Mouse (Mus musculus): ENCODE results near the gene Gm20547. TPM values are rescaled to one million over a fixed set of nuclear protein-coding genes. Genes with fewer than 3 reads are reported as not detected.

Gene Gm20547
- polyA plus RNA-seq (2011; ENCODE audit: insufficient read length, low read depth, missing spikeins): 0.58 TPM in 1 of 2 replicates, not detected in the other

- Histone ChIP-seq H3K4me3 (ENCODE audit: insufficient read depth, low read length) (no peak within 1 kb of the TSS), H3K27ac (ENCODE audit: insufficient read depth, low read length) (no peak within 1 kb of the TSS), H3K4me1 (ENCODE audit: control insufficient read depth, insufficient read depth, low read length) (peaks cover 17% of the 10 kb centered on the region)
- no peak for TF ChIP-seq POLR2A (IDR thresholded peaks at IDR 0.05; ENCODE audit: low read depth, low read length)
- no peak for TF ChIP-seq CTCF (IDR thresholded peaks at IDR 0.05; ENCODE audit: borderline replicate concordance, insufficient read depth, low read length)
Observed at GRCm38 (mm10) chr17:34881683-34882310, at the start of gene Gm20547. Gm20547 (minus strand) TSS chr17:34882042.

GRCm38 (mm10) chr17:34931061-34931734 is 49.4 kb upstream of the Gm20547 start, which contains the start of gene Neu1:
Neu1 (plus strand) TSS chr17:34931253.
- Histone ChIP-seq H3K27ac (ENCODE audit: insufficient read depth, low read length) (no peak within 1 kb of the TSS), H3K4me3 (ENCODE audit: insufficient read depth, low read length) (peak within 1 kb of the TSS; percentile 79), H3K4me1 (ENCODE audit: control insufficient read depth, insufficient read depth, low read length) (0 out of 2 replicates have a peak, but pooled peaks cover 2% of the 10 kb centered on the region)
- TF ChIP-seq CTCF (IDR thresholded peaks at IDR 0.05; ENCODE audit: borderline replicate concordance, insufficient read depth, low read length): peak; percentile 13; the same call in 1 of the 2 replicates
- TF ChIP-seq POLR2A (IDR thresholded peaks at IDR 0.05; ENCODE audit: low read depth, low read length): peak; percentile 81

DNA sequence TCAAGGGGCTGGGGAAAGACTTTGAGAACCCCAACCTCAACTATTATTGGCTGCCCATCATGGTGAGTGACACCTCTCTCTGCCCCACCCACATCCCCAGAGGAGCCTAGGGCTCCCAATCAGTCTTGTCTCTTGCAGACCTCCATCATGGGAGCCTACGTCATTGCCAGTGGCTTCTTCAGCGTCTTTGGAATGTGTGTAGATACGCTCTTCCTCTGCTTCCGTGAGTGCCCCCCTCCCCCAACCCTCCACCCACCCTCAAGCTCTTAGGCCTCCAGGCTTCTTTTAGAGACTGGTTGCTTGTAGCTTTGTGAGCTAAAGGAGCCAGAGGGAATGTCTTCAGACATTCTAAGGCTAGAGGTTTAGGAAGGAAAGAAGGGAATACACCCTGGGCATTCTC is 47.0 kb upstream of the Gm20547 start:
- TF ChIP-seq POLR2A (IDR thresholded peaks at IDR 0.05; ENCODE audit: low read depth, low read length) (no peak), CTCF (IDR thresholded peaks at IDR 0.05; ENCODE audit: borderline replicate concordance, insufficient read depth, low read length) (no peak)
- H3K4me3 ChIP-seq (ENCODE audit: insufficient read depth, low read length): no peak overlapping the region
- H3K4me1 ChIP-seq (ENCODE audit: control insufficient read depth, insufficient read depth, low read length): 0 out of 2 replicates have a peak, but pooled peaks cover 2% of the 10 kb centered on the region
- no peak overlapping the region for H3K27ac ChIP-seq (ENCODE audit: insufficient read depth, low read length)

DNA sequence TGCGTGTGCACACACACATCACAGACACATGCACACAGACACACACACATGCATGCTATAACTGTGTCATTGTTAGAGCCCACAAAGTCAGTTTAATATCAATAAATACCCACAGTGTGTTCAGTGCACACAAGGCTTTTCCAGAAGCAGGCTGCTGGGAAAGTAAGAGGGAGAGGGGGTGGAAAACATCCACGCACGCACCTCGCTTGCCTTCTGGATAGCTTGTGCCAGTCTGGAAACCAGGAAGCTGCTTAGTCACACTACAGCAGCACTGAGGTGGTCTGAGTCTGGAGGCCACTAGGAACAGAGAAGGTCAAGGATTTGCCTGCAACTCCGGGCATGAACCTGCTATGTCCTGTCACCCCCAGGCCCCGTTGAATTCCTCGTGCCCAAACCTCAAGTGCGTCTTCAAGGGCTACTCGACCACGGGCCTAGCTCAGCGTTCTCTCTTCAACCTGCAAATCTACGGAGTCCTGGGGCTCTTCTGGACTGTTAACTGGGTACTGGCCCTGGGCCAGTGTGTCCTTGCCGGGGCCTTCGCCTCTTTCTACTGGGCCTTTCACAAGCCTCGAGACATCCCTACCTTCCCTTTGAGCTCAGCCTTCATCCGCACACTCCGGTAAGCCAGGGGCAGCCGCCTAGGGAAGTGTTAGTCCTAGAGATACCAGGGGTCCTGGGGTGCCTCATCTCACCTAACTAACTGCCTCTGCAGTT is 45.6 kb upstream of the Gm20547 start:
- Histone ChIP-seq H3K4me3 (ENCODE audit: insufficient read depth, low read length) (no peak overlapping the region), H3K4me1 (ENCODE audit: control insufficient read depth, insufficient read depth, low read length) (0 out of 2 replicates have a peak, but pooled peaks cover 2% of the 10 kb centered on the region), H3K27ac (ENCODE audit: insufficient read depth, low read length) (no peak overlapping the region)
- TF ChIP-seq POLR2A (IDR thresholded peaks at IDR 0.05; ENCODE audit: low read depth, low read length) (no peak), CTCF (IDR thresholded peaks at IDR 0.05; ENCODE audit: borderline replicate concordance, insufficient read depth, low read length) (no peak)

GRCm38 (mm10) chr17:34924258-34924657 is 42.4 kb upstream of the Gm20547 start:
- H3K4me3 ChIP-seq (ENCODE audit: insufficient read depth, low read length): no peak overlapping the region
- H3K4me1 ChIP-seq (ENCODE audit: control insufficient read depth, insufficient read depth, low read length): no peaks in the 10 kb centered on the region
- H3K27ac ChIP-seq (ENCODE audit: insufficient read depth, low read length): no peak overlapping the region
- TF ChIP-seq CTCF (IDR thresholded peaks at IDR 0.05; ENCODE audit: borderline replicate concordance, insufficient read depth, low read length) (no peak), POLR2A (IDR thresholded peaks at IDR 0.05; ENCODE audit: low read depth, low read length) (no peak)

- TF ChIP-seq POLR2A (IDR thresholded peaks at IDR 0.05; ENCODE audit: low read depth, low read length) (no peak), CTCF (IDR thresholded peaks at IDR 0.05; ENCODE audit: borderline replicate concordance, insufficient read depth, low read length) (no peak)
- H3K27ac ChIP-seq (ENCODE audit: insufficient read depth, low read length): no peak overlapping the region
Observed at GRCm38 (mm10) chr17:34922939-34923338, 41.1 kb upstream of the Gm20547 start.

GRCm38 (mm10) chr17:34917188-34917587 is 35.3 kb upstream of the Gm20547 start:
- TF ChIP-seq CTCF (IDR thresholded peaks at IDR 0.05; ENCODE audit: borderline replicate concordance, insufficient read depth, low read length) (no peak), POLR2A (IDR thresholded peaks at IDR 0.05; ENCODE audit: low read depth, low read length) (no peak)
- Histone ChIP-seq H3K4me3 (ENCODE audit: insufficient read depth, low read length) (no peak overlapping the region), H3K4me1 (ENCODE audit: control insufficient read depth, insufficient read depth, low read length) (no peaks in the 10 kb centered on the region), H3K27ac (ENCODE audit: insufficient read depth, low read length) (no peak overlapping the region)

More at GRCm38 (mm10) chr17:34922939-34923338, 41.1 kb upstream of the Gm20547 start:
- Histone ChIP-seq H3K4me1 (ENCODE audit: control insufficient read depth, insufficient read depth, low read length) (no peaks in the 10 kb centered on the region), H3K4me3 (ENCODE audit: insufficient read depth, low read length) (no peak overlapping the region)

- TF ChIP-seq CTCF (IDR thresholded peaks at IDR 0.05; ENCODE audit: borderline replicate concordance, insufficient read depth, low read length): no peak
- no peak for TF ChIP-seq POLR2A (IDR thresholded peaks at IDR 0.05; ENCODE audit: low read depth, low read length)
- no peaks in the 10 kb centered on the region for H3K4me1 ChIP-seq (ENCODE audit: control insufficient read depth, insufficient read depth, low read length)
Observed at GRCm38 (mm10) chr17:34916316-34916715, 34.5 kb upstream of the Gm20547 start.

DNA sequence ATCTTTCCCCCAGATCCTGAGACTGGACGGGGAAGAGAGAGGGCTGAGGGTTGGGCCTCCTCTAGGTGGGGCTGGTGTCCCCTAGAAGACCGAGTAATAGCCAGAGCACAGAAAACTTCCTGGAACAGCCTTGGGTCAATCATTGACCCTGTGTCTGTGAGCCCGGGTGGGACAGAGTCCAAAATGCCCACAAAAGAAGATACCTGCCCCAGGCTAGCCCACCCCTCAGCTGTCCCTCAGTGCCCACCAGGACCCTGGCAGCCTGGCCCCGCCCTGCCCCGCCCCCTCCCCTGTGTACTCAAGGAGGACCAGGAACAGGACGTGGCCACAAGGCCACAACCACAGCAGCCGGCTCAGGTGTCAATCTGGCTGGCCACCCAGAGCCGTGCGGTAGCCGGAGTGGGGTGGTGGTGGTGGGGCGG is 33.6 kb upstream of the Gm20547 start:
- no peak overlapping the region for H3K27ac ChIP-seq (ENCODE audit: insufficient read depth, low read length)
- H3K4me1 ChIP-seq (ENCODE audit: control insufficient read depth, insufficient read depth, low read length): no peaks in the 10 kb centered on the region
- TF ChIP-seq CTCF (IDR thresholded peaks at IDR 0.05; ENCODE audit: borderline replicate concordance, insufficient read depth, low read length) (0 out of 2 replicates have a peak, but pooled peaks have one; percentile 20), POLR2A (IDR thresholded peaks at IDR 0.05; ENCODE audit: low read depth, low read length) (no peak)
- no peak overlapping the region for H3K4me3 ChIP-seq (ENCODE audit: insufficient read depth, low read length)

More at GRCm38 (mm10) chr17:34916316-34916715, 34.5 kb upstream of the Gm20547 start:
- Histone ChIP-seq H3K27ac (ENCODE audit: insufficient read depth, low read length) (no peak overlapping the region), H3K4me3 (ENCODE audit: insufficient read depth, low read length) (no peak overlapping the region)

Measured in embryonic fibroblast, embryonic 13.5 days (primary cell).